Mouse (Mus musculus) stomach, embryonic 14.5 days (tissue): ENCODE results near the gene Ntn4. TPM values are rescaled to one million over a fixed set of nuclear protein-coding genes. Genes with fewer than 3 reads are reported as not detected.

ENCODE experiments used
- ATAC-seq: fragments of 200-750 bp; cut with Nextera tagmentation; 2 replicates; pipeline ENCODE4 v1.8.0; 2017; ENCODE audit warnings: low read depth, moderate TSS enrichment; ENCODE audit not compliant: insufficient number of reproducible peaks, insufficient read depth, low FRiP score
- H3K27ac ChIP-seq: fragments of 300-500 bp; sonication (generic); 2 replicates; pipeline ENCODE4 v1.5.1; 2014; ENCODE audit warnings: mild to moderate bottlenecking, low read length, moderate library complexity, mixed read lengths
- H3K27me3 ChIP-seq: fragments of 300-500 bp; sonication (generic); 2 replicates; pipeline ENCODE4 v1.6.1; 2014; ENCODE audit warnings: low read length, control low read depth, mixed read lengths; ENCODE audit not compliant: control insufficient read depth, insufficient read depth
- H3K36me3 ChIP-seq: fragments of 300-500 bp; sonication (generic); 2 replicates; pipeline ENCODE4 v1.6.1; 2014; ENCODE audit warnings: mild to moderate bottlenecking, control low read depth, low read length, moderate library complexity, mixed read lengths; ENCODE audit not compliant: control insufficient read depth, insufficient read depth
- H3K4me1 ChIP-seq: fragments of 300-500 bp; sonication (generic); 2 replicates; pipeline ENCODE4 v1.6.1; 2014; ENCODE audit warnings: low read length, control low read depth, mixed read lengths; ENCODE audit not compliant: control insufficient read depth, insufficient read depth
- H3K4me2 ChIP-seq: fragments of 300-500 bp; sonication (generic); replicated peaks from 2 replicates; pipeline ENCODE4 v1.6.1; 2014; ENCODE audit warnings: low read depth, low read length, control low read depth
- H3K4me3 ChIP-seq: fragments of 300-500 bp; sonication (generic); 2 replicates; pipeline ENCODE4 v1.5.1; 2014; ENCODE audit warnings: low read depth, low read length, control low read depth
- H3K9ac ChIP-seq: fragments of 300-500 bp; sonication (generic); replicated peaks from 2 replicates; pipeline ENCODE4 v1.6.1; 2014; ENCODE audit warnings: low read depth, mild to moderate bottlenecking, control low read depth, low read length, moderate library complexity, mixed read lengths
- H3K9me3 ChIP-seq: fragments of 300-500 bp; sonication (generic); 2 replicates; pipeline ENCODE4 v1.6.1; 2016; ENCODE audit warnings: low read depth, low read length, control low read depth; ENCODE audit not compliant: control insufficient read depth
- WGBS: fragments of 180-500 bp; shearing (Covaris S2); extraction: QIAGEN DNeasy Blood & Tissue Kit; methylation state at CpG from one replicate; pipeline ENCODE4 v1.1.7; 2014; 5-methylcytosine and 5-hydroxymethylcytosine counted together
- polyA plus RNA-seq: library from polyadenylated mRNA; unstranded; fragments of >200 nt; fragmentation: Nextera tagmentation; extraction: Ambion mirVana; gene quantifications from 2 replicates; pipeline ENCODE4 v1.2.1, GENCODE M21; 2014

The Ntn4 gene
- polyA plus RNA-seq, 1 experiment from 2014 or later, result 0.62 TPM

- Histone ChIP-seq H3K27me3 (no peaks in the 10 kb centered on the region), H3K9me3 (no peaks in the 10 kb centered on the region), H3K9ac (no peak overlapping the region), H3K4me1 (no peaks in the 10 kb centered on the region), H3K4me2 (no peak overlapping the region), H3K36me3 (no peaks in the 10 kb centered on the region), H3K4me3 (no peak overlapping the region), H3K27ac (no peak overlapping the region)
- WGBS, result 56% methylated on average over 4 of the region's 4 CpGs
- no peak for ATAC-seq
These were observed 8.4 kb upstream of the Ntn4 start for GRCm38 (mm10) chr10:93632086-93632485.

- no peaks in the 10 kb centered on the region for H3K4me1 ChIP-seq
- H3K9me3 ChIP-seq, result no peaks in the 10 kb centered on the region
- no peak overlapping the region for H3K27ac ChIP-seq
- WGBS, result 89% methylated on average over 5 of the region's 5 CpGs
- no peak overlapping the region for H3K9ac ChIP-seq
- no peak for ATAC-seq
- no peak overlapping the region for H3K4me3 ChIP-seq
- H3K27me3 ChIP-seq, result no peaks in the 10 kb centered on the region
- H3K36me3 ChIP-seq, result no peaks in the 10 kb centered on the region
- no peak overlapping the region for H3K4me2 ChIP-seq
These were observed 6.9 kb upstream of the Ntn4 start for GRCm38 (mm10) chr10:93633563-93633962.

DNA sequence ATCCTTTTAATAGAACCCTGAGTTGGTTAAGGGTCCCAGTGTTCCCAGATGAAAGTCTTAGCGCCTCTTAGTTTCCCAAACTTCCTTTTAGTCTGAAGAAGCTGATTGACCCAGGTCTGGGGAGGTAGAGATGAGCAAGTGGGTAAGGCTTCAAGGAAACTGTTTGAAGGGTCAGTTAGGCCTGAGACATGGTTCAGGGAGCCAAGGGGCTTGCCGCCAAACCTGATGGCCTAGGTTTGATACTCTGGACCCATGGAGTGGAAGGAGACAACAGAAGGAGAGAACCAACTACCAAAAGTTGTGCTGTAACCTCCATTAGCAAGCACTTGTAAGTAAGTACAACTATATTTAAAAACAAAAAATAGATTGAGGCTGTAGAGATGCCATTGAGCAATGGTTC is 6.5 kb upstream of the Ntn4 start:
- no peak for ATAC-seq
- H3K4me2 ChIP-seq, result no peak overlapping the region
- WGBS, result 92% methylated on average over 2 of the region's 2 CpGs

GRCm38 (mm10) chr10:93635941-93636340 is 4.5 kb upstream of the Ntn4 start:
- H3K4me1 ChIP-seq, result peaks cover 6% of the 10 kb centered on the region; the same call in 1 of the 2 replicates
- ATAC-seq, result no peak
- no peak overlapping the region for H3K4me2 ChIP-seq
- no peak overlapping the region for H3K4me3 ChIP-seq
- H3K27me3 ChIP-seq, result 0 out of 2 replicates have a peak, but pooled peaks cover 10% of the 10 kb centered on the region
- H3K9me3 ChIP-seq, result no peaks in the 10 kb centered on the region
- no peaks in the 10 kb centered on the region for H3K36me3 ChIP-seq
- no peak overlapping the region for H3K9ac ChIP-seq
- WGBS, result 39% methylated on average over 9 of the region's 9 CpGs
- H3K27ac ChIP-seq, result no peak overlapping the region

More for the DNA sequence above, 6.5 kb upstream of the Ntn4 start:
- H3K27me3 ChIP-seq, result no peaks in the 10 kb centered on the region
- H3K36me3 ChIP-seq, result no peaks in the 10 kb centered on the region
- no peak overlapping the region for H3K27ac ChIP-seq
- H3K4me1 ChIP-seq, result no peaks in the 10 kb centered on the region
- H3K9ac ChIP-seq, result no peak overlapping the region
- H3K9me3 ChIP-seq, result no peaks in the 10 kb centered on the region
- H3K4me3 ChIP-seq, result no peak overlapping the region

GRCm38 (mm10) chr10:93640953-93641820 is 706 bp downstream of the Ntn4 start:
- peak overlapping the region; percentile 100 for H3K4me2 ChIP-seq
- 0 out of 2 replicates have a peak, but pooled peaks cover 10% of the 10 kb centered on the region for H3K27me3 ChIP-seq
- no peaks in the 10 kb centered on the region for H3K36me3 ChIP-seq
- peak overlapping the region; percentile 60 for H3K9ac ChIP-seq
- under 1% methylated on average over 48 of the region's 73 CpGs for WGBS
- peaks cover 12% of the 10 kb centered on the region; the same call in 1 of the 2 replicates for H3K4me1 ChIP-seq
- H3K27ac ChIP-seq, result no peak overlapping the region
- ATAC-seq, result peak; percentile 42; the same call in 1 of the 2 replicates
- peak overlapping the region; percentile 69 for H3K4me3 ChIP-seq
- H3K9me3 ChIP-seq, result no peaks in the 10 kb centered on the region

- Histone ChIP-seq H3K4me3 (peak overlapping the region; percentile 69), H3K4me1 (peaks cover 12% of the 10 kb centered on the region; the same call in 1 of the 2 replicates), H3K27ac (no peak overlapping the region), H3K27me3 (0 out of 2 replicates have a peak, but pooled peaks cover 10% of the 10 kb centered on the region), H3K4me2 (peak overlapping the region; percentile 100), H3K9ac (peak overlapping the region; percentile 60; the same call in 1 of the 2 replicates), H3K9me3 (no peaks in the 10 kb centered on the region), H3K36me3 (no peaks in the 10 kb centered on the region)
- ATAC-seq, result peak; percentile 34
- 6% methylated on average over 32 of the region's 32 CpGs for WGBS
These were observed 1.6 kb downstream of the Ntn4 start for GRCm38 (mm10) chr10:93641821-93642746.

GRCm38 (mm10) chr10:93642897-93643296 is 2.4 kb downstream of the Ntn4 start:
- H3K9me3 ChIP-seq, result no peaks in the 10 kb centered on the region
- H3K4me3 ChIP-seq, result no peak overlapping the region
- H3K36me3 ChIP-seq, result no peaks in the 10 kb centered on the region
- 0 out of 2 replicates have a peak, but pooled peaks cover 10% of the 10 kb centered on the region for H3K27me3 ChIP-seq
- H3K4me2 ChIP-seq, result peak overlapping the region; percentile 100; the same call in 1 of the 2 replicates
- ATAC-seq, result no peak
- peaks cover 12% of the 10 kb centered on the region; the same call in 1 of the 2 replicates for H3K4me1 ChIP-seq
- 46% methylated on average over 8 of the region's 8 CpGs for WGBS
- no peak overlapping the region for H3K27ac ChIP-seq
- H3K9ac ChIP-seq, result no peak overlapping the region

GRCm38 (mm10) chr10:93644451-93644941 is 4.0 kb downstream of the Ntn4 start:
- H3K27ac ChIP-seq, result no peak overlapping the region
- 88% methylated on average over 12 of the region's 12 CpGs for WGBS
- no peaks in the 10 kb centered on the region for H3K9me3 ChIP-seq
- H3K4me3 ChIP-seq, result no peak overlapping the region
- 0 out of 2 replicates have a peak, but pooled peaks cover 8% of the 10 kb centered on the region for H3K27me3 ChIP-seq
- H3K4me2 ChIP-seq, result no peak overlapping the region
- no peak overlapping the region for H3K9ac ChIP-seq
- ATAC-seq, result no peak
- H3K36me3 ChIP-seq, result no peaks in the 10 kb centered on the region
- peaks cover 12% of the 10 kb centered on the region; the same call in 1 of the 2 replicates for H3K4me1 ChIP-seq
